Mouse (Mus musculus): ENCODE measurements at regions not wholly inside any gene's neighbourhood (a gene's known extent, or its start where the extent isn't known, plus 50 kb on each side); places are given as distances from the start of the nearest gene placed in this dataset.
A peak's percentile ranks its signal among the peaks of the same experiment; 100 is the strongest.

DNA sequence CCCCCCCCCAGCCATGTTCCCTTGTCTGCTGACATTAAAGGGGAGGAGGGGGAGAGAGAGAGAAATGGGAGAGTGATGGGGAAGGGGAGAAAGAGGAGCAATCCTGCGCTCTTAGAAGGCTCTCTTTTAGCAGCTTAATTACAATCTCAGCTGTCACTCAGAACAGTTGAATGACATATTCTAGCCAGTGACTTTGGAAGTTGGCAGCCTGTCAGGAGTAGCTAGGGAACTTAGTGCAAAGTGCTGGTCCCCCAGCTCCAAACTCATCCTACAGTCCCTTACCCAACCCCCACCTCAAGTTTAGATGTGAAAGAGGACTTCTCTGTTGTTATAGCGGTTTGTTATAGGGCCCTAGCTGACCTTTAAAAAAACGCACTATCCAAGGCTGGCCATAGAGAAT lies 604.9 kb downstream of the Ebf1 start:
- intact Hi-C loops (cut with DNase I): no loop called here
- no peak for DNase-seq (ENCODE audit: extremely low spot score in 1 of 2, low spot score in 2 of 2)

DNA sequence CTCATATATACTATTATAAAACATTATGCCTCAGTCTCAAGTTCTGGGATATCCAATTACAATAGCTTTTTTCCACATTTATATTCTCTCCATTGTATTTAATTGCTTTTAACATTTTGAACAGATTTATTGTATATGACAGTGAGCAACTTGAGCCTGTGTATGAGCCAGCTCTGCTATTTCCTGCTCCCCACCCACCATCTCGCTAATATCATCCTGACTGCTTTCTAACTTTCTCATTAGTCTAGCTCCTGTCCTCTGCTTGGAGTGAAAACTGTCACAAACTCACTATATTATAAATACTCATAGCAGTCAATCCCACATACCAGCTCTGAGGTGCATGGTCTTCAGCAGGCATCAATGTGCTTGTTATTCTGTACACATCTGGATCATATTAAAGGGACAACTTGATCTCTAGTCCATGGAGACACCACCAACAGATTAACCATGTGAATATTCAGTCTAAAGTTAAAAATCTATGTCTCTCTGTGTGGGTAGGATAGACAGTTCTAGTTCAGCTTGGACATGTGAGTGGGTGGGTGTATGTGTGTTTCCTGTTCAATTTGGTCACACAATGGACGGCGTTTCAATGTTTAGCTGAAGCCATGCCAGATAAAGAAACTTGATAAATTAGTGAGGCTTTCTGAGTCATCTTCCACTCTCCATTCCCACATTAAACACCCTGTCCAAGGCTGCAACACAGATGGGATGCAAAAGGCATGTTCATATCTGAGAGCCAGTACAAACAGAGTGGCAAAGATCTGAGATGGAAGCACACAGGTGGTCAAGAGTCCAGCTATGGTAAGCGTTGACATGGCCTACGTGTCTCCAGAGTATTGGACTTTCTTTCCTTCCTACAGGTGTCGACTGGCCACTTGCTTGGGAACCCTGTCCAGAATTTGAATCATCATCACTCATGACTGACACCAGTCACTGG lies 616.1 kb upstream of the Clint1 start:
- intact Hi-C loops (cut with DNase I): no loop called here
- DNase-seq (ENCODE audit: extremely low spot score in 1 of 2, low spot score in 2 of 2): no peak

DNA sequence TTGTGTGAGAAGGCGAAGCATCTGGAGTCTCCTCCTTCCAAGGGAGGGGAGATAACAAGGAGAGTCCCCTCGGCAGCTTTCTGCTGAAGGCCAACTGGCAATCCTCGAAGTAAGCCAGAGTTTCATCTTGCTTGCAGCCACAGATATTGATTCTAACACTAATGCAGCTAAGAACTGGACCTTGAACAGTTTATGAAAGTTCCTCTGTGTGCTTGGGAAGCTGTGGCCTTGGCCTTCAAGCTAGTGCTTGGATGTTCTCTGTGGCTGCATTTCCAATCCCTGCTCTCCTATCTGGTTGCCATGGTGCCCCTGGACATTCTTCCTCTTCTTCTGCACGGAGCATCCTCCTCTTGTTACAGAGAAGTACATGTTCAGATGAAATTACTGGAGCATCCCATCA lies 614.8 kb upstream of the Clint1 start:
- DNase-seq (ENCODE audit: extremely low spot score in 1 of 2, low spot score in 2 of 2): no peak
- intact Hi-C loops (cut with DNase I): no loop called here

- intact Hi-C loops (cut with DNase I): no loop called here
- peak in 1 of 2 experiments; percentile 32 for DNase-seq (ENCODE audit: extremely low spot score in 1 of 2, low spot score in 2 of 2)
Observed at GRCm38 (mm10) chr11:45239044-45239443, 612.8 kb upstream of the Clint1 start.

DNA sequence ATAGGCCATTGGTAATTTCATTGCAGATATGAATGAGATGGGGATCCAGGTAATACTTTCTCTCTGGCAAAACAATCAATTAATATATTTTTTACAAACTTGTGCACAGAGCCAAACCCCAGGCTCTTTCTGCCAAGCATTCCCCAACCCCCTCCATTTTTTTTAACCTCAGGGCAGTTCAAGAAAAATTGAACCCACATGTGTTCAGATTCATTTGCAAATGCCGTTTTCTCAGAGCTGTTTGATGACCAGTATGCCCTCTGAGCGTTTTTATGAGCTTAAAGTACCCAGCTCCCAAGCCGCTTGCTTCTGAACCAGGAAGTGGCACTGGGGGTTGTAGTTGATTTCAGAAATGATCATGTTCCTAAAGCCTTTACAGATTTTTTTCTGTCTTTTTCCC lies 611.4 kb upstream of the Clint1 start:
- no peak for DNase-seq (ENCODE audit: extremely low spot score in 1 of 2, low spot score in 2 of 2)

GRCm38 (mm10) chr11:45241671-45242070 lies 610.2 kb upstream of the Clint1 start:
- intact Hi-C loops (cut with DNase I): no loop called here
- DNase-seq (ENCODE audit: extremely low spot score in 1 of 2, low spot score in 2 of 2): peak in 1 of 2 experiments; percentile 21

More for the DNA sequence above, 611.4 kb upstream of the Clint1 start:
- intact Hi-C loops (cut with DNase I): no loop called here

DNA sequence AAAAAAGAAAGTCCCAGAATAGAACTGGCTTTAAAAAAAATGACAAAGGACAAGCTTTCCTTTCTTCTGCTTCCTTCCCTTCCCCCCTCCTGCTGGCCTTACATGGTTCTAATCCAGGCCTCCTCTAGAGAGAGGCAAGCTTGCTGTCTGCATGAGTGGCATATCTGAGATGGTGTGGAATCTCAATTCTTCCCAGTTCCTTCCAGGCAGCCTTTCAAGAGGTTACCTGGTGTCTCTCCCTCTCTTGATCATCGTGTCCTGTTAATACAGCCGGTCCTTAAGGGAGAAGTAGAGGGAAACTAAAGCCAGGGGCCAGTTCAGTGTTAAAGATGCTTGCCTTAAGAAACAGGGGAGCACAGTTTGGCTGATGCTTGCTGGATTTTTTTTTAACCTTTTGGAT lies 607.1 kb upstream of the Clint1 start:
- no peak for DNase-seq (ENCODE audit: extremely low spot score in 1 of 2, low spot score in 2 of 2)
- intact Hi-C loops (cut with DNase I): no loop called here

DNA sequence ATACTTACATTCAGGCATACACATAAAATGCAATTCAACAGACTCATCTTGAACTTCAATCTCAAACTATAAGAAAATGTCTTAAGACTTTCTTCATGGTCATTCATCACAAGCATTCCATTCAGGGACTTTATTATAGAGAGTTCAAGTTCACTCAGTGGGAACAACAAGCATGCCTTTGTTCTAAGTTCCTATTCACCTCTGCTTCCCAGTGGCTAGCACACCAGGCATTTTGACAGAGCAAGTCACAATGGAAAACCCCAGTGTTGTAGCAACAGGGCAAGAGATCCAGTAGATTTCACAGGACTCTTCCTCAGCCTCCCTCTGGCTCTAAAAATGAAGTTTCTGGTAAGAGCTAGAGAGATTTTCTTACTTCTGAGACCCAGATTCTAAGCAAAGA lies 595.8 kb upstream of the Clint1 start:
- DNase-seq (ENCODE audit: extremely low spot score in 1 of 2, low spot score in 2 of 2): no peak
- intact Hi-C loops (cut with DNase I): no loop called here

GRCm38 (mm10) chr11:45262198-45262597 lies 589.7 kb upstream of the Clint1 start:
- DNase-seq (ENCODE audit: extremely low spot score in 1 of 2, low spot score in 2 of 2): no peak
- intact Hi-C loops (cut with DNase I): no loop called here

- DNase-seq (ENCODE audit: extremely low spot score in 1 of 2, low spot score in 2 of 2): no peak
- intact Hi-C loops (cut with DNase I): no loop called here
Observed at GRCm38 (mm10) chr11:45264001-45264400, 587.9 kb upstream of the Clint1 start.

DNA sequence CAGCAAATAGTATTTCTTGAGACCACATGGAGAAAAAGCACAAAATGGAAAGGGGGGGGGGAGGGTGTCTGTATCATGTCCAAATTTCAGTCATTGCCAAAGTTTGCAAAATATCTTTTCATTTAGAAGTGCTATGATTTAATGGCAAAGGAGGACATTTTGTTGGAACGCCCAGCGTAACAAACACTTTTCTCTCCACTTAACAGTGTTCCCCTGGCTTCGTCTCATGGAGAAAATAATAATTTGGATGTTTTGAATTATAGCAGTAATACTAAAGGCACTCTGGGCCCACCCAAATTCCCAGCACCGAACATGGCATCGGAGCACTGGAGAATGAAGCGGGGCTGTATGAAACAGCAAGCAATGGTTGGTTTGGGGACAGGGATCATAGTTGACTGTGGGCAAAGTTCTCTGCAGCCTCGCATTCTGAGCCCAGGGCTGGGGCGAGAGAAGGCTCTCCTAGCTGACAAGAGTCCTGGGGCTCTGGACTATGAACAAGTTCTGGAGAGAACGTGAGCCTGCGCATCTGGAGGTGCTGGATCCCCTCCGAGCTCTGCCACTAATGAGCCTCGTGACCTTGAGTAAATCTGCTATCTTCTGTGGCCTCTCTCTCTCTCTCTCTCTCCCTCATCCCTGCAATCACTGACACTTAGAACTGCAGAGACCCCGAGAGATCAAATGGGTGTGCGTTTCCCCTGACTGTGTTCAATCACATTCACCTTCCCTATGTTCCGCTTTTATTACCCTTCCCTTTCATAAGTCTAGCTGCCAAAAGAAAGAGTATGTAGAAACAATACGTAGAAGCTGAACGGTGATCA lies 586.5 kb upstream of the Clint1 start:
- intact Hi-C loops (cut with DNase I): no loop called here
- DNase-seq (ENCODE audit: extremely low spot score in 1 of 2, low spot score in 2 of 2): no peak

DNA sequence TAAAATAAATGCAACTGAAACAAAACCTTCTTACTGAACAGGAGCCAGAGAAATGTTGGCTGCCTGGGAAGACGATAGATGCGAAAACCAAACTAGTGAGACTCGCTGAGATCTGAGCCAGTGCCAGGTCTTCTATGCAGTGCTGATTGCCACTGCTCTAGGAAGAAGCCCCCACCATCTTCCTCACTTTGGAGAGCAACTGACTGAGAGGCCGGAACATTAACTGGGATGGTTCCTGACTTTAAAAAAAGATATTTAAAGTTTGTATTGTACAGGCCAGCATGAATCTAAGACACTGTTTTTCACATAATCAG lies 585.9 kb upstream of the Clint1 start:
- intact Hi-C loops (cut with DNase I): no loop called here
- peak in 1 of 2 experiments; percentile 17 for DNase-seq (ENCODE audit: extremely low spot score in 1 of 2, low spot score in 2 of 2)

DNA sequence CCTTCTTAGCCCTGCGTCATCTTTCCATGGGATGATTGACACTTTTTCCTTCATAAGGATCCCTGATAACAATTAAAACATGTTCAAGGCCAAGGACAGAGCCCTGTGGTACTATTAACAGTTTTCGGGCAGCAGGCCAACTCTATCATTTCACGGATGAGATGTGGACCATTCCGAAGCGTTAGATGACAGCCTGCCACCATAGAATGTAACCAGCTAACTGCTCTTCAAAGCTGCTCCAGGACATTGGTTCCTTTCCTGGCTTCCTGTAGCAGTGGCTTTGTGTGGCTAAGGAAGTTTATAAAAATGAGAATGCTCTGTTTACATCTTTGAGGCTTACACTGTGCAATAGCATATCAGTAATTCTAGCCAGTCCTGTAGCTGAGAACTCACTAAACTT lies 582.6 kb upstream of the Clint1 start:
- DNase-seq (ENCODE audit: extremely low spot score in 1 of 2, low spot score in 2 of 2): no peak

GRCm38 (mm10) chr11:45271206-45271605 lies 580.6 kb upstream of the Clint1 start:
- intact Hi-C loops (cut with DNase I): no loop called here
- no peak for DNase-seq (ENCODE audit: extremely low spot score in 1 of 2, low spot score in 2 of 2)

More for the DNA sequence above, 582.6 kb upstream of the Clint1 start:
- intact Hi-C loops (cut with DNase I): no loop called here

GRCm38 (mm10) chr11:45274446-45275119 lies 577.3 kb upstream of the Clint1 start:
- DNase-seq (ENCODE audit: extremely low spot score in 1 of 2, low spot score in 2 of 2): no peak
- intact Hi-C loops (cut with DNase I): no loop called here

DNA sequence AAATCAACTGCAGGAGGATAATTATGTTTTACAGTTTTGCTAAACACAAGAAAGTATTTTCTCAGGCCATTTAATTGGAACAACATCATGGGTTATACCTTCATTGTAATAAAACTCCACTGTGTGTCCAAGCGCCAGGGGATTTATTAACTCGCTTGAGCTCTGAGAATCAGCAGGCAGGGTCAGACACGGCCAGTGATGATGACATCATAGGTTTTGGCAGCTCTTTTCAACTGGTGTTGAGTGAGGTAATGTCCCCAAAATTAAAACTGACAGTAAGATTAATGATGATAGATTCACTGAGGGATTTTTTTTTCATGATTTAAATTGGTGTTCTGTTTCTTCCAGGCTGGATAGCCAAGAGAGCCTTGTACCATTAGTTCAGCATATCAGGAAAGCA lies 576.7 kb upstream of the Clint1 start:
- no peak for DNase-seq (ENCODE audit: extremely low spot score in 1 of 2, low spot score in 2 of 2)
- intact Hi-C loops (cut with DNase I): no loop called here

- intact Hi-C loops (cut with DNase I): no loop called here
- no peak for DNase-seq (ENCODE audit: extremely low spot score in 1 of 2, low spot score in 2 of 2)
Observed at GRCm38 (mm10) chr11:45296772-45297171, 555.1 kb upstream of the Clint1 start.

GRCm38 (mm10) chr11:45311934-45312333 lies 539.9 kb upstream of the Clint1 start:
- no peak for DNase-seq (ENCODE audit: extremely low spot score in 1 of 2, low spot score in 2 of 2)
- intact Hi-C loops (cut with DNase I): no loop called here

- intact Hi-C loops (cut with DNase I): no loop called here
Observed at GRCm38 (mm10) chr11:45323766-45324165, 528.1 kb upstream of the Clint1 start.

GRCm38 (mm10) chr11:45330319-45330718 lies 521.5 kb upstream of the Clint1 start:
- no peak for DNase-seq (ENCODE audit: extremely low spot score in 1 of 2, low spot score in 2 of 2)
- intact Hi-C loops (cut with DNase I): no loop called here

More at GRCm38 (mm10) chr11:45323766-45324165, 528.1 kb upstream of the Clint1 start:
- DNase-seq (ENCODE audit: extremely low spot score in 1 of 2, low spot score in 2 of 2): no peak

Data from left cerebral cortex, postnatal 10 days (tissue).